Mouse (Mus musculus) olfactory bulb, adult 2 months (tissue): ENCODE measurements around the gene Ubxn11.

Experiments used
- CTCF ChIP-seq: fragments of 200-500 bp; IDR thresholded peaks from 2 replicates; pipeline ENCODE4 v1.5.1; 2012; ENCODE audit warnings: low read depth, mild to moderate bottlenecking, low read length, moderate library complexity; ENCODE audit not compliant: insufficient read depth
- POLR2A ChIP-seq: fragments of 200-500 bp; IDR thresholded peaks from 2 replicates; pipeline ENCODE4 v1.6.1; 2012; ENCODE audit warnings: mild to moderate bottlenecking, low read depth, low read length, moderate library complexity; ENCODE audit not compliant: insufficient read depth

DNA sequence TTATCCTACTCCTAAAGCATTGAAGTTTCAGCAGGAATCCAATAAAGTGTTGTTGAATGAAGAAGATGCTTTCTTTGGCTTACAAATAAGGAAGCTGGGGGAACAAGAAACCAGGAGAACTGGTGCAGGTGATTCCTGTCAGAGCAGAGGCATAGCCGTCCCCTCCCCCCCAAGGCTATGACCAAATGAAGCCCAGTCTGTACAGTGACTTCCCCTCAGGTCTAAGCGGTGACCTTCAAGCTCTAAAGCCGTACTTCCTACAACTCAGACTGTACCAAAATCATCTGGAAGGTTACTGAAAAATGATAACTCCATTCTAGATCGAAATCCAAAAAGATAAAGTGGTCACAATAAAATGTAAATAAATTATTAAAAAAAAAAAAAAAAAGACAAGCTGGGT is 47.0 kb downstream of the Ubxn11 start:
- TF ChIP-seq CTCF (no peak), POLR2A (no peak)
